Mouse (Mus musculus): ENCODE results near the gene Lysmd4.
"Not testable (repeated sequence)": the region's sequence is repeated elsewhere in the genome, so short reads cannot be mapped to it uniquely, and the experiment has no call there.

The Lysmd4 gene

DNA sequence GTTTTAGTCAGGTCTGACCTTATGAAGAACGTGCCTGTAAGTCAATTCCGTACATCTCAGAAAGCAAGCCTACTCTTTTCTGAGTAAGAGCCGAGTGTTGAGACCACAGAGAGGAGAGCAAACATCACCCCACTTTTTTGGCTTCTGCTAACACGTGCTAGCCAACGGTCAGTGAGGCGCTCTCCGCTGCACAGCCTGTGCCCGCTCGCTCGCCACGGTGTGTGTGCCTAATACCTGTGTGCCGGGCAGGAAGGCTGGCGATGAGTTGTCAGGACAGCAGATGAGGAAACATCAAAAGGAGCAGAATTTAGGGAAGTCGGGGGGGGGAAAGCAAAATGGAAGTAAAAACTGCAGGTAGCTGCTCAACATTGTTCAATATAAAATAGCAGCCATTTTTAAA lies 10.2 kb downstream of the Lysmd4 start:
- no peak for DNase-seq

DNA sequence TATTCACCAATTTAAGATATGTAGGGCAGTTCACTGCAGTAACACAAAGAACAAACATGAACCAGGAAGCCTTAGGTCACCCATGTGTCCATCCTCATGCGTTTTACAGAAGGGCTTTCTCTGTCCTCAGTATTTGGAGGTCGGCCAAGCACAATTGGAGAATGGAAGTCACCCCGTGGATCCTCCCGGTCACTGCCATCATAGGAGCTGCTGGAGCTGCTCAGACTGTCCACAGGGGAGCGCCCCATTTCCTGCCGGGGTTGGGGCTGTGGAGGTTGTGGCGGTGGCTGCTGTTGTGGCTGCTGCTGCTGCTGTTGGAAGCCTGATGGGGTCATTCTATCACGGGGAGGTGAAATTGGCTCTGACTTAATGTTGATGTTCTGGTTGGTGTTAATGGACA lies 12.5 kb downstream of the Lysmd4 start:
- DNase-seq = no peak

DNA sequence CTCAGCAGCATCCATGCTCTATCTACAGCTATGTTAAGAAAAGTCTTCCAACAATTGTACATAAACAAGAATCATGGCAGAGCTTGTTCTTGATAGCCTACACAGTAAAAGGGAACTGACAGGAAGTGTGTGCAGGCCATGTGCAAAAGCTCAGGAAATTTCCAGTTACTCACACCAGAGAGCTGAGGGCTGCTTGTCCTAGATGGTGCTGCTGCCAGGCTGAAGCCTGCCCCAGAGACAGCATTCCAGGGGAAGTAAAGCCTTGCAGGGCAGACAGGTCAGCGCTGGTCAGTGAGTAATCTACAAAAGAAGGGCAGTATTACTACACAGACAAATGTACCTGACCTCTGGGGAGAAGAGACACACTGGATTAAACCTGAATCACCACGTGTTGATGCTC lies 14.0 kb downstream of the Lysmd4 start:
- DNase-seq = no peak

DNA sequence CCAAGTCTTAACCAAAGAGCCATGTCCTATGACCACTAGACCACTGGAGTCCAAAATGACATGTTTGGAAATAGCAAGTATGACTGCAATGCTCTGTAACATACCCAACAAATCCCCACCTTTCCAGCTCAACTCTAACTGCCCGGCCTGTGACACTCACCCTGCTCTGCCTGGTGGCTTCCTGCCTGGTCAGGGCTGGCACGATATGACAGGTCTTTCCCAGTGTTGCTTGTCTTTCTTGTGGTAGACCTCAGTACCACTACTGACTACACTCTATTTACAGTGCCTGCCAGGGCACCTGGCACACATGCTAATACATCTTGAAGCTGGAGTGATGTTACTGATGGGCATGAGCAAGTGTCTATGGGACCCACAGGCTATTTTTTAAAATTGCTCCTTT lies 15.4 kb downstream of the Lysmd4 start:
- no peak for DNase-seq

DNA sequence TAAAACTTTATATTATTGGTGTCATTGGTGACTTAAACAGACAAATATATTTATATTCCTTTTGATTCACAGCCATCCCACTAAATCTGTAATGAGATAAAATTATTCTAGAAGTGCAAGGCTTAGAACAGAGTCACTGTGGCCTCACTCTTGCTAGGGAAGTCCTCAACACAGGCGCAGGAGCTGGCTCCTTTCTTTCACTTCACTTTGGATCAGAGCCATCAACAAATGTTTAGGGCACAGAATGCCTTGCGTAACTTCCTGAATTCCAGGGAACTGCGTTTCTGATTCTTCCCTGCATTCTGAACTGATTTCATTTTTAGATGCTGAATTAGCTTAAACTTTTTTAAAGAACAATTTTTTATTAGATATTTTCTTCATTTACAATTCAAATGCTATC lies 19.6 kb downstream of the Lysmd4 start:
- peak; percentile 60 for DNase-seq

DNA sequence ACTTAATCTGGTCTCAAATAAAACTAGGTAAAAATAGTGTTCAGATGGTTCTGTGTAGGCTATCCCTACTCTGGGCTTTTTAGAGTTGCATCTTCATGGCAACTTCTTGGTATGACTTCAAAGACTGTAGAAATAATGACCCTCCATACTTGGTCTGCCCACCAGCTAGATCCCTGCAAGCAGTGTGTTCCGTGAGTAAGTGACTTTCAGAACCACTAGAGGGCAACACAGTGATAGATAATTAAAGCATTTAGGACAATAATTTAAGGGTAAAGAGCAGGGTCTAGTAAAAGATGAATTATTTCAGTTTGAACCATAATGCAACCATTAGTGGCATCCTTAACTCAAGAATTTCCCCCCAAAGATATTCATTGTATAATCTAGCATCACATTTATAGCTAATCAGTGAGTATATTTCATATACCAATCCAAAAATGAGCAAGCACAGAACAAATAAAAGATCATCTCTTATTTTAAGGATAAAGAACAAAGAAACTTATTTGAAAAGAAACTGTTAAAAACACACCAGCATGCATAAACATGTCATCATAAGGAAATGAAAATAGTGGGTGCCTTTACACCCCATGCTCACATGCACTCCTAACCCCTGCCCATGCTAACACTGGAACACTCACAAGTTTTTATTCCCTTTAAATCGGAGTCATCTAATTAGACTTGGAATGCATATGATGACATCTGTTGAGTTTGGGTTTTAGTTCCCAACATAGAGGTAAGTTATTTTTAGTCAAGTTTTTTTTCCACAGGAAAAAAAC lies 21.0 kb downstream of the Lysmd4 start:
- DNase-seq = peak; percentile 74

DNA sequence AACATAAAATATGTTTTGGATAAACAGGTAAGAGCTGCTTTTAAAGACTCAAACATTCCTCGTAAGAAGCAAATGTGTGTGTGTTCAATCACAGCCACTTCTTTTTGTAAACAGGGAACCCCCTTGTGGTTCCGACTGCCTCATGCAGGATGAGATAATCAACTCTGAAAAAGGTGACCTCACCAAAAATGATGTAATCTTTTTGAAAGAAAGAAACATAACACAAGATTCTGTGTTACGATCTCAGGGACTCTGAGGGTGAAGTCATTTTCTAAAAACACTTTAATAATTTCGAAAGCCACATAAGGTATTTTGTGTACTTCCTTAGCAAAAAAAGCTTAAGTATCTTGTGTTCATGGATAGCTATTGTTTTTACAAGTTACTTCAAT lies 21.5 kb downstream of the Lysmd4 start:
- DNase-seq = peak; percentile 33

DNA sequence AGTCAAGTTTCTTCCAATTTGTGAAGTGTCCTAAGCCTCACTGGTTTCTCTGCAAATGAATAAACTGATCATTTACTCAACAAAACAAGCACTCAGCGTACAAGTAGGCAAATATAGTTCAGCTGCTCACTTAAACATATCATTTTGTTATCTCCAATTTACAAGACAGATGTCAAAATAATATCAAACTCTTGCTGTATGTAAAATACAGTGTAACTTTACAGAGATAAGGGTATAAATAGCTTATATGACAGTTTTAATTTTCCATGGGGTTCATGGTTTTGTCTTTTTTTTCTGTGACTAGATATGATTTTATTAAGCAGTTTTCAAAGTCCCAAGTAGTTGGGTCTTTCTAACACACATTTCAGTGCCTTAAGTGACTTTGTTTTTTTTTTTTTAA lies 22.9 kb downstream of the Lysmd4 start:
- no peak for DNase-seq

DNA sequence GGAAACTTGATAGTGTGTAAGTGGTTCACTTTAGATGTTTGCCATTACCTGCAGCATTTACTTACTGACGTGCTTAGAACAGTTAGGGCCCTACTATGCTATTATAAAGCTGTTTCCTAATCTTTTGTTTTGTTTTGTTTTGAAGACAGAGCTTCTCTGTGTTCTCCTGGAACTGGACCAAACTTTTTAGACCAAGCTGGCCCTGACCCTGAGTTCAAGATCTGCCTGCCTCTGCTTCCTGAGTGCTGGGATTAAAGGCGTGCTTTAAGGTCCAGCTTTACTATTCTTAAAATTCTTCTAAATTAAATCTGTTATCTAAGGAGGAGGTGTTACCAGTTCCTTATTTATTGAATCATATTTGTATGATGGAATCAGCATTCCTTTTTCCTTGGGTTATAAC lies 23.7 kb downstream of the Lysmd4 start:
- DNase-seq = no peak

DNA sequence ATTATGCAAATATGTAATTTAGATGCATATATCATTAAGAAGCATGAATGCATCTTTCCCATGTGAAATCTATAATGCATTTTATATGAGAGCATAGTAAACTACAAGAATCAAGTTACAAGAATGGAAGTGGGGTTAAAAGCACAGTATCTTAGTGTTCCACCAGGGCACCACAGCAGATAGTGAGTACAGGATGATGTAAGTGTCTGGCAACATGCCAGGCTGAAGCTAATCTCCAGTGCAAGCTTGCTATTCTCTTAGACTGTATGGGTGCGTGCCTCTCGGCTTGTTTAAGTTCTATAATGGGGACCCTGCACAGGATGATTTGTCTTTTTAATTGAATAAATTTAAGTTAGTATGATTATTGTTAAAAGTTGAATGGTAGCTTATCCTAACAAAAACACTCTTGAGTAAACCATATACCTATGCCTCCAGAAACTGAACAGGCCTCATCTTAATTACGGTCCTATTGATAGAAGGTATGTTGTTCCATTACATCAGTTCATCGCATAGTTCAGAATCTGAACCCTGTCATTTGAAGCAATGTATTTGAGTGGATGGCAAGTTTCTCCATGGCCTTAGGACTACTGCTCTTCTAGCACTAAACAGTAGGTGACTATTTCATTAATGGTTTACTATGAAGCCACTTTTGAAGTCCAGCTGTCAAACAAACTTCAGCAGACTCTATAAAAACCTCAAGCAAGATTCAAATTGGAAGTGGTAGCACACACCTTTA lies 37.7 kb downstream of the Lysmd4 start:
- DNase-seq = peak; percentile 91

DNA sequence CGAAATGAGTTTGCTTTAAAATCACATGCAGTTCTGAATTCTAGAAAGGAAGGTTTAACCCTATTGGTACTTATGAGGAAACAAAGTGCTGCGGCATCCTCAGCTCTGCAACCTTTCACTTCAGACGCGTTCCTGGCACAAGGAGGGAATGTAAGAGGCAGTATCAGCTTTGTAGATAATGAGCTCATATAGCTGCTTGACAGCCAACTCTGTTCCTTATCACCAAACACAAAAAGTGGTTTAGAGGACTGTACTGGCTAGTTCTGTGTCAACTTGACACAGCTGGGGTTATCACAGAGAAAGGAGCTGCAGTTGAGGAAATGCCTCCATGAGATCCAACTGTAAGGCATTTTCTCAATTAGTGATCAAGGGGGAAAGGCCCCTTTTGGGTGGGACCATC lies 48.1 kb downstream of the Lysmd4 start:
- not testable (repeated sequence) for DNase-seq

DNA sequence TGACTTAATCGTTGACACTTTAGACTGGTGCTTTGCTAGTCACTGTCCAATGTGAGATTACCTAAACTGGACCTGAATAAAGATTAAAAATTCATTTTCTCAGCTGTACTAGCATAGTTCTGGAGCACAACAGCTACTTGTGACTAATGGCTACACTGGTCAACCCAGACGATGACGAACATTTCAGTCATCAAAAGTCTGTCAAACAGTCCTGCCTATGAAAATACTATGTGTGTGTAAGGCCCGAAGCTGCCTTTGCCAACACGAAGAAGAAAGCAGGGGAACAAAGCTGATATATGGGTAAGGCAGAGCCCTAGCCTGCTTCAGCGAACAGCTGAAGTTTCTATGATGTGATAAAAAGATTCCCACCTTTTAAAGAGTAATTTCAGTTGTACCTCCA lies 61.2 kb downstream of the Lysmd4 start:
- no peak for DNase-seq

DNA sequence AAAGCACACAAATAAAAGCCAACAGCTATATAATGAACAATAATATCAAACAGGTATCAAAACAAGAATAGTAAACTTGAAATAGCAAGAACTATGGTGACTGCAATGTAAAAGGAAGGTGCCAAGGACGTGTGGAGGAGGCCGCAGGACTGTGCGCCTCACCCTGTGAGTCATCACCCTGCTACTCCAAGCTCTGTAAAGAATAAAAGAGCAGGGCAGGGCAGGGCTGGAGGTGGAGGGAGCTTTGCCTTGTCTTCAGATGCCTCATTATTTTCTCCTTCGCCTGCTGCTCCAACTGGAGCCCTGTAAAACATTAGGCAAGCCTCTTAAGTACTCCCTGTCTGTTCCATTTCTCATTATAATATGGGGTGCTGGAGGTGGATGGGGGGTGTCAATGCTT lies 65.1 kb downstream of the Lysmd4 start:
- DNase-seq = peak; percentile 7

DNA sequence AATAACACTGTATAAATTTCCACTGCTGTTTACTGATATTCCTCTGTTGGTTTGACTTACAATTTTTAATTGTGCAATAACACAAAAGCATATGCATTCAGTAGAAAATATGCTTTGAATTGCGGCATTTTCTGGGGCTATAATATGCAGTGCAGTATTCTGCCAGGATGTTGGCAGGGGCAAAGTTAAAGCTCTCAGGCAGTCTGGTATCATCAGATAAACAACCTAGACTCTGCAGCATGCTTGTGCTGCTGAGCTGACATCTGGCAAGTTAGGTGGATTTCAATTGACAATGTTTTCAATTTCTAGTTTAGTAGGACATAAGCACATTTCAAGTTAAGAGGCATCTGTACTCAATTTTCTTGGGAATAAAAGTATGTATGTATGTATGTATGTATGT lies 69.0 kb downstream of the Lysmd4 start:
- DNase-seq = no peak

DNA sequence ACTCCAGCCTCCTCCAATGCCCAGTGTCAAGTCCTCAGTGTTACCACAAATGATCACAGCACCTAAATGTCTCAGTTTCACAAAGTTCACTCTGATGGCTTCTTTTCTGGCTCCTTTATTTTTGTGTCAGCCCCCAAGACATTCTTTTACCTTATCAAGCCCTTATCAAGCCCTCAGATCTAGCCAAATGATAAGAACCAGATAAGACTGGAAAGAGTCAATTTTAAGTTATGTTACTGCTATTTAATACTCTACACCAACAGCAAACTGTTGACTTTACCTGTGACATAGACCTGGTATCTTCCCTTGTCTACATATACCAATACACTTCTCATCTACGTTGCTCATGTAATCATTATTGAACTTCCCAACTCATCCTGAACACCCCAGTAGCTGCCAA lies 74.1 kb downstream of the Lysmd4 start:
- no peak for DNase-seq

DNA sequence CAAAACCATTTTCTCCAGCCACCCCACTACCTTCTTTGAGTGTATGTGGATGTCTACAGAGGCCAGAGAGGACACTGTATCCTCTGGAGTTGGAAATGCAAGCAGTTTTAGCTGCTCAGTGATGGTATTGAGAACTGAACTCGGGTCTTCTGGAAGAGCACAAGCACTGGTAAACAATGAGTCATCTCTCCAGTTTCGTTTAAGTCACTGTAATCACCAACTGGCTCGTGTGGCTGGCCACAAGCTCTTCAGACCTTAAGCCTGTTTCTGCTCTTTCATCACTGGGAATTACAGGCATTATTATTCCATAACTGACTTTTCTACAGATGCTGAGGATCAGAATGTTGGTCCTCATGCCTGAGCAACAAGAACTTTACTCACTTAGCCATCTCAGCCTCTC lies 82.6 kb downstream of the Lysmd4 start:
- DNase-seq = no peak

DNA sequence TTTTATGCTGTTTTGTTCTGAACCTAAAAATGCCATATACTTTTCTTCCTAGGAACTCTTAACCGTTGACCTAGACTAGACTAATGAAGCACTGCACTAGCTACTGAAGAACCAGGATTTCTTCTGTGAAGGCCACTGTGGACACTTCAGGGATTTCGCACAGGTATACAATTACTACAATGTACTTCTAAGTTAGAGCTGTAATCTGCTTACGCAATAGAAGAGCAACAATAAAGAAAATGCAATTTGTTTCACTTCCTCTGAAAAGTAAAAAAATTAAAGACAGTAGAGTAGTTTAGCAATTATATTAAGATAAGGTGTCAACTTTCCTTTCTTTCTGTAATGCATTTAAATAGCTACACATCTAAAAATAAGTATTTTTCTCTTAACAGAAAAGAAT lies 84.7 kb downstream of the Lysmd4 start:
- no peak for DNase-seq

DNA sequence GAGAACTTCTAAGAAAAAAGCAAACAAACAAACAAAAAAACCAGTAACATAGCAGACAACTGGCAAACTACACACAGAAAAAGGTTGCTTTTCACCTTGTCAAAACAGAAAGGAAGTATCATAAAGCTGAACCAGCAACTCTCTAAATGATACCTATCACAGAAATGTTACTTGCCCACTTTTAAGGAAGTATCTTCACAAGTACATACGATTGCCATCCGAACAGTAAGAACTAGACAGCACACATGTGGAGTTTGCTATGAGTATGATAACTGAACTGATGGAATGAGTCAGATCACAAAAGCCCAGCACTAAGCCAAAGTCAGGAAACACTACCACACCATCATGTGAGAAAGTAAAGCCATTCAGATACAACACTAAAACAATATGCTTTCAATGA lies 85.8 kb downstream of the Lysmd4 start:
- no peak for DNase-seq

DNA sequence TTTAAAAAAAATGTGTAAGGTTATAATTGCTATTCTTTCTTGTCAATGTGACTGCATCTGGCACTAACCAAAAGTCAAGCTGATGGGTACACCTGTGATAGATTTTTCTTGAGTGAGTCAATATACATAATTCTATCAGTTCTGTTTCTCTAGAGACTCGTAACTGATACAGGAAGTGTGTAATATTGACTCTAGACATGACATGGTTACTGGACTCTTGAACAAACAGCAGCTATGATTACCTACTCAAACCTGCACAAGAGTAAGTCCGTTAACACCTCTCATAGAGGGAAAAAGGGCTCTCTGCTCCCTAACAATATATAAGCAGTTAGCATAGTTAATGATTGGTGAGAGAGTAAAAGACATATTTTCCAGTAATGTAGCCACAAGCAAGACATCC lies 87.8 kb downstream of the Lysmd4 start:
- no peak for DNase-seq

DNA sequence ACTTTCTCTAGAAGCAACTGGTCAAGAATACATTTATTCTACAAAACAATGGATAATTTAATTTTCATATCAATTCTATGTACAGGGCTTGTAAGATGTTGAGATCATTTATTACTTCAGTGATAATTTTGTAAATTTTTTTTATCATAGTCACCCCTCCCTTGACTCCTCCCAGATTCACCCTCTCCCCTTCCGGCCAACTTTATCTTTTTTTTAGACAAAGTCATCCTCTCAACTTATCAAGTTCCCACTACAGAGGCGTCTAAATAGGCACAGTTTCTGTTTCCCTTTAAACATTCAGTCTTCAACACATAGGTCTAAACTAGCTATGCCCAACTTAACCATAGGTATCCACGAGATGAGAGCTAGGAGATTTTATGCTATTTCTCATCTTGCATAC lies 90.9 kb downstream of the Lysmd4 start:
- no peak for DNase-seq

DNA sequence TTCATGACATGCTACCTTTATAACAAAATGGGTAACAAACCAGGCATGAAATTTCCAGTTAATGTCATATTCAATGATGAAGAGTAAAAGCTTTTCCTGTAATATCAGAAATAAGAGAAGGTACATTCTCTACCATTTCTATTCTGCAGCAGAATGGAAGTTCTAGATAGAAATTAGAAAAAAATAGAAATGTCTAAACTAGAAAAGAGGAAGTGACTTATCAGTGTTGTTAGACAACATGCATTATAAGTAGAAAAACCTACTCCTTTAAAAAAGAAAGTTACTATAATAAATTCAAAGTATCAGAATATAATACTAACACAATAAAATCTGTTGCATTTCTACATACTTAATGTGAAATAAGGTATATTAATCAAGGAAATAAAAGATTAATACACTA lies 96.4 kb downstream of the Lysmd4 start:
- DNase-seq = no peak

DNA sequence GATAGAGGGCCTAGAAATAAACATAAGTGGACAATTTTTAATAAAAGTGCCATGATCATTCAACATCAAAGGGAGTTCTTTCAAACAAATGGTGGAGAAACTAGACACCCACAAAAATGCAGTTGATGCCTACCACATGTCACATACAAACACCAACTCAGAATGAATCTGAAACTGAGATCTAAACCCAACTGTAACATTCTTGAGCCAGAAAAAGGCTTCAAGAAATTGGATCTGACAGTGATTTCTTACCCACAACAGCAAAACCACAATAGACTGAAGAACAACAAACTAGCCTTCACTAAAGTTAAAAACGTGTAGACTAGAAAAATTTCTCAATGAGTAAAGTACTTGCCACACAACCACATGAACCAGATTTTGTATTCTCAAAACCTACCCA lies 98.0 kb downstream of the Lysmd4 start:
- DNase-seq = no peak

DNA sequence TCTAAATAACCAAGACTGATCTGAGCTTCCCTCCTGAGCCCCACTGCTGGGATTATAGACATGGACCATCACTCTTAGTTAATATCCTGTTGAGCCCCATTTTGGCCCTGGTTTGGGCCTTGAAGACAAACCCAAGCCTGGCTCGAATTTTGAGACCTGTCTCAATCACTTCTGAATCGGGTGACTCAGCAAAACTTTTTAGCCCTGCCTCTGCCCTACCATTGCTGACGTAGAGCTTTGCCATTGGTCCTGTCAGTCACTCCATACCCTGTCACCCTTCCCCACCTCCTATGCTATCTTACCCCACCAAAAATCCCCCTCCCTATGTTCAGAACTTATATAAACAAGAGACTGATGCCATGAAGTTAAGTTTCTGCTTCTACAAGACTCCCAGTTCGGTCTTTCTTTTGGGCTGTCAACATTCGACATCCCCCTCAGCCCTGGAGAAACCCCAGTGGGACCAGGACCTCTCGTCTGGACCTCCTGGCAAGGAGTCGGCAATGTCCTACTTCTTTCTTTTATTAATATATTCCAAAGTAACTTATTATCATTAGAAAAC lies 119.8 kb downstream of the Lysmd4 start:
- no peak for DNase-seq

DNA sequence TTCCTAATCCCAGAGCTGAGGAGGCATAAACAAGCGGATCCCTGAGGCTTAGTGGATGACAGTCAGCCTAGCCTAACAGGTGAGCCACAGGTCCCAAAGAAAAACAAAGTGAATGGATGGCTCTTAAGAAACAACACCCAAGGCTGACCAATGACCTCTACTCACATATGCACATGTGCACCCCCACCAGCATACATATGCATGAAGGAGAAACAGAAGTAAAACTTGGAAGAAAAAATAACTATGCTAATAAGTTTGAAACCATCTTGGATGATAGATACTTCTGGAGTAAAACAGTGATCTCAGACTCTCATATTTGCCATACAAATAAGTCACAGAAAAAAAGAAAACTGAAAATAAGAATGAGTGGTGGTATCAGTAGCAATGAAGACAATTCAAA lies 122.1 kb downstream of the Lysmd4 start:
- DNase-seq = no peak
